Mouse (Mus musculus) neural tube, embryonic 15.5 days (tissue): ENCODE measurements at regions not wholly inside any gene's neighbourhood (a gene's known extent, or its start where the extent isn't known, plus 50 kb on each side); places are given as distances from the start of the nearest gene placed in this dataset.
A peak's percentile ranks its signal among the peaks of the same experiment; 100 is the strongest.

Experiments used
- ATAC-seq: fragments of 200-750 bp; cut with Nextera tagmentation; 2 replicates; pipeline ENCODE4 v1.8.0; 2017; ENCODE audit warnings: mild to moderate bottlenecking, moderate TSS enrichment, moderate library complexity; ENCODE audit not compliant: low FRiP score
- H3K27ac ChIP-seq: fragments of 300-500 bp; sonication (generic); replicated peaks from 2 replicates; pipeline ENCODE4 v1.5.1; 2015; ENCODE audit warnings: mild to moderate bottlenecking, inconsistent platforms
- H3K27me3 ChIP-seq: fragments of 300-500 bp; sonication (generic); replicated peaks from 2 replicates; pipeline ENCODE4 v1.6.1; 2015; ENCODE audit warnings: inconsistent platforms
- H3K36me3 ChIP-seq: fragments of 300-500 bp; sonication (generic); 2 replicates; pipeline ENCODE4 v1.6.1; 2015; ENCODE audit warnings: inconsistent platforms
- H3K4me1 ChIP-seq: fragments of 300-500 bp; sonication (generic); 2 replicates; pipeline ENCODE4 v1.6.1; 2015; ENCODE audit warnings: inconsistent platforms
- H3K4me2 ChIP-seq: fragments of 300-500 bp; sonication (generic); 2 replicates; pipeline ENCODE4 v1.6.1; 2015; ENCODE audit warnings: inconsistent platforms, mild to moderate bottlenecking, moderate library complexity
- H3K4me3 ChIP-seq: fragments of 300-500 bp; sonication (generic); replicated peaks from 2 replicates; pipeline ENCODE4 v1.5.1; 2015; ENCODE audit warnings: mild to moderate bottlenecking, inconsistent platforms
- H3K9ac ChIP-seq: fragments of 300-500 bp; sonication (generic); replicated peaks from 2 replicates; pipeline ENCODE4 v1.6.1; 2015; ENCODE audit warnings: mild to moderate bottlenecking, inconsistent platforms
- H3K9me3 ChIP-seq: fragments of 300-500 bp; sonication (generic); replicated peaks from 2 replicates; pipeline ENCODE4 v1.6.1; 2016; ENCODE audit warnings: inconsistent platforms
- WGBS: fragments of 180-500 bp; shearing (Covaris S2); methylation state at CpG from one replicate; pipeline ENCODE4 v1.1.7; 2015; ENCODE audit warnings: mixed read lengths; 5-methylcytosine and 5-hydroxymethylcytosine counted together

DNA sequence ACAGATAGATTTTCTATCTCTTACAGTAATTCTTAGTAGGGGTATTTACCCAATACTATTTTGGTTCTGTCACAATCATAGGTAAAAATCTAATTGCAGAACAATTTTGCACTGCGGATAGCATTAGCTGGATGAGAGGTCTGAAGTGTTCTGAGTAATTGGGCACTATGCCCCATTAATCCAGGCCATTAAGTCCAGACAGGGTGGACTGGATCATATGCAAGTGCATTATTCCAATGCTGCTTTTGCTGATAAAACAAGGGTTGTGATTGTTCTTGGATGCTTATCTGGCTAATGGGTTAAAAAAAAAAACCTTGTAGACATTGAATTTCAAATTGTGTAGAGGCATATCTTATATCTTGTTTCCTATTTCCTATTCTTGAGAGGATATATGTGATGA lies 1732.6 kb upstream of the Gm6569 start:
- 63% methylated on average over 1 of the region's 1 CpGs for WGBS
- Histone ChIP-seq H3K9me3 (no peaks in the 10 kb centered on the region), H3K4me1 (no peaks in the 10 kb centered on the region), H3K36me3 (no peaks in the 10 kb centered on the region), H3K27ac (no peak overlapping the region), H3K4me2 (no peak overlapping the region), H3K9ac (no peak overlapping the region), H3K4me3 (no peak overlapping the region), H3K27me3 (no peaks in the 10 kb centered on the region)
- no peak for ATAC-seq

DNA sequence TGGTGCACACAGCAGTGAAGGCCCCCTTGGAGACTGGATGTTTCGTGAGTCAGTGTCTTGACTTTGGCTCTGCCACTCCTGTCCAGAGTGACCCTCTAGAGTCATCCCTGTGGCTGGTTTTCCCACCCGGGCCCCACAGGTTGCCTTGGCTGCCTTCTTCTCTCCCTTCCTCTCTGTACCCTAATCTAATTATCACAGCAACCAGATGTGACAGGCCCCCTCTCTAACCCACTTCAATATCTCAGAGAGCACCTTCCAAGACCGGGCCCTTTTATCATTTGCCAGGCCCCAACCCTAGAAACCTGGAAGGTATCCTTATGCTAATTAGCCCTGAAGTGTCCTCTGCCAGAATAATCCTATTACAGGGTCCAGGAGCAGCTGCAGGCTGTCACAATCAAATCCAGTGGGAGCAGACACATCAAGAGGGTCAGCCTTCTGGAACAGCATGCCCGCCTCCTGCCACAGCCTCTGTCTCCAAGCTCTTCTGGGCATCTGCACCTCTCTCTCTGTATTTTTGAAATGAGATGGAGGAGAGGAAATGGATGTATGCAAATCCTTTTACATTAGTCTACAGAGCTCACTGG lies 1728.4 kb upstream of the Gm6569 start:
- H3K27me3 ChIP-seq, result no peaks in the 10 kb centered on the region
- H3K9ac ChIP-seq, result no peak overlapping the region
- H3K4me3 ChIP-seq, result no peak overlapping the region
- no peak overlapping the region for H3K4me2 ChIP-seq
- H3K4me1 ChIP-seq, result no peaks in the 10 kb centered on the region
- H3K9me3 ChIP-seq, result no peaks in the 10 kb centered on the region
- no peaks in the 10 kb centered on the region for H3K36me3 ChIP-seq
- 61% methylated on average over 4 of the region's 4 CpGs for WGBS
- no peak for ATAC-seq
- no peak overlapping the region for H3K27ac ChIP-seq

DNA sequence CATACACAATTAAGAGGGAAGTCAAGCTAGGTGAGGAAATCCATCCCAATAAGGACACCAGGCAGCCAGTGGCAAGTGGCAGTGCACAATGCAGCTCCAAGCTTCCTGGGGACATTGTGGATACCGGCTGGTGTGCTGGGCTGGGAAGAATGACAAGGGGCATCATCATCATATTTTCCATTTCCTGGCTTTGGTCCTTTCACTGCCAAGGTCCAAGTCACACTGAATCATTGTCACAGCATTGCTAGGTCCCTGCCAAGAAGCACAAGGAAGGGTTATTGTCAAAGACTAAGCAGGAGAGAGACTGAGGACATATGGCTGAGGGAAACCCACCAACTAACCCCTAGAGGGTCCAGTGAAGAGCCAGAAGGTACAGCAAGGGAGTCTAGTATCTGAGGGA lies 1723.8 kb upstream of the Gm6569 start:
- ATAC-seq, result no peak
- H3K4me3 ChIP-seq, result no peak overlapping the region
- no peaks in the 10 kb centered on the region for H3K9me3 ChIP-seq
- H3K27me3 ChIP-seq, result no peaks in the 10 kb centered on the region
- H3K9ac ChIP-seq, result no peak overlapping the region
- 88% methylated on average over 1 of the region's 1 CpGs for WGBS
- no peak overlapping the region for H3K27ac ChIP-seq
- no peaks in the 10 kb centered on the region for H3K4me1 ChIP-seq
- no peaks in the 10 kb centered on the region for H3K36me3 ChIP-seq
- no peak overlapping the region for H3K4me2 ChIP-seq

DNA sequence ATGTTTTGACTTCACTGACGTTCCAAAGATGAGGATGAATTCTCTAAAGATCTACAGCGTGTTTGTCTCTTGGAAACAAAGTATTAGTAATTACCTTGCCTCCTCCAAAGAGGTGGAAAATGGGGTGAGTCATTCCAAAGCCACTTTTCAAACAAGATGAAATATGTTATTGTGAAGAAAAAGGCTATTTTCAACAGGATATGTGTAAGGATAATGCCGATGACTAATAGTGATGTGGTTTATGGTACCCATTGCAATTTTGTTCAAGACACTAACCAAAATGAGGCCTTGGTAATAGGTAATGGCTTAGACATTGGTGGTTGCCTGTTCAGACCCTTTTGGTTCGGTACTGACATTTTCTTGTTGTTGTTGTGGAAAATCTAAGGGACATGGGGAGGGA lies 1717.6 kb upstream of the Gm6569 start:
- no peak for ATAC-seq
- Histone ChIP-seq H3K4me2 (no peak overlapping the region), H3K36me3 (no peaks in the 10 kb centered on the region), H3K9ac (no peak overlapping the region), H3K9me3 (no peaks in the 10 kb centered on the region), H3K4me3 (no peak overlapping the region), H3K27me3 (no peaks in the 10 kb centered on the region), H3K4me1 (no peaks in the 10 kb centered on the region), H3K27ac (no peak overlapping the region)
- WGBS, result 81% methylated on average over 4 of the region's 4 CpGs

DNA sequence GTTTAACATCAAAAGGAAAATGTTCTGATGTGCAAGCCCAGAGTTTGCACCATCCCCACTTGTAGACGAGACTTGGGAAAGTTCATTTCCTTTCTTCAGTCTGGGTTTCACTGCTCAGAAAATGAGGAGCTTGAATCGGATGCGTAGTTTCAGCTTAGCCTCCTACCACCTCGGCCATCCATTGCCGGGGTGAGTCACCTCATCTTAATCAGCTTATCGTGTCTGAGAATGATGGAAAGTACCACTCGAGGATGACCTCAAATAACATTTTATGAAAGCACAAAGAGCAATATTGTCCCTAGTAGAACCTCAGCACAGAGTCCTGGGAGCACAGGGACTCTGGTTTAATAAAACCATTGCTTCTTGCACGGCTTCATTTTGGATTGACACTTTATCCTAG lies 1700.1 kb upstream of the Gm6569 start:
- WGBS, result 80% methylated on average over 8 of the region's 8 CpGs
- no peak overlapping the region for H3K27ac ChIP-seq
- H3K9ac ChIP-seq, result no peak overlapping the region
- H3K27me3 ChIP-seq, result no peaks in the 10 kb centered on the region
- H3K36me3 ChIP-seq, result no peaks in the 10 kb centered on the region
- no peak for ATAC-seq
- H3K4me3 ChIP-seq, result no peak overlapping the region
- no peak overlapping the region for H3K4me2 ChIP-seq
- H3K9me3 ChIP-seq, result no peaks in the 10 kb centered on the region
- H3K4me1 ChIP-seq, result no peaks in the 10 kb centered on the region

DNA sequence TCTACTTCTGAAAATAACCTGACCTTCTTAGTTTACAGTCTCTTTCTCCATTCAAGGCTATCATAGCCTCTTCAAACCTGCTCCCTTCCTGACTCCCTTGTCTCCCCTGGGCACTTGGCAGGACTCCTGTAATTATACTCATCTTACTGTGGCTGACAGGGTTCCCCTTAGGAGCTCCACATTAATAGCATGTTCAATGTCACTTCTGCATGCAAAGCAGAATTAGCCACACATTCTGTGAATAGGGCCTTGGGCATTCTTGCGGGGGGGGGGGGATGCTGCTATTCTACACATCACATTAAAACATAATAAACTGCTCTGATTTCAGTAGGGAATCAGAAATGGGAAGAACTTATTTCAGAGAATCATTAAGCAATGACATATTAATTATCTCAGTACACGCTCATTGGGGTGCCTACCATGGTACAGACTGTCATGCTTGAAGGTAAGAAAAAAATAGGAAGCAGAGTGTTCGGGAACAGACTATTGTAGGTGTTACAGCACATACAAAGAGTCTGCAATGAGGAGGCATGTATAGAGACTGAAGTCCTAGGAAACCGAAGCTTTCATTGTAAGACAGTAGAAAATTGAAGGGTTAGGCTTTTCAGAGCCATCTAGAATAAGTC lies 1698.3 kb upstream of the Gm6569 start:
- Histone ChIP-seq H3K36me3 (no peaks in the 10 kb centered on the region), H3K27me3 (no peaks in the 10 kb centered on the region), H3K27ac (no peak overlapping the region), H3K9me3 (no peaks in the 10 kb centered on the region), H3K4me1 (no peaks in the 10 kb centered on the region), H3K9ac (no peak overlapping the region), H3K4me2 (no peak overlapping the region), H3K4me3 (no peak overlapping the region)
- no peak for ATAC-seq
- 56% methylated on average over 4 of the region's 4 CpGs for WGBS

DNA sequence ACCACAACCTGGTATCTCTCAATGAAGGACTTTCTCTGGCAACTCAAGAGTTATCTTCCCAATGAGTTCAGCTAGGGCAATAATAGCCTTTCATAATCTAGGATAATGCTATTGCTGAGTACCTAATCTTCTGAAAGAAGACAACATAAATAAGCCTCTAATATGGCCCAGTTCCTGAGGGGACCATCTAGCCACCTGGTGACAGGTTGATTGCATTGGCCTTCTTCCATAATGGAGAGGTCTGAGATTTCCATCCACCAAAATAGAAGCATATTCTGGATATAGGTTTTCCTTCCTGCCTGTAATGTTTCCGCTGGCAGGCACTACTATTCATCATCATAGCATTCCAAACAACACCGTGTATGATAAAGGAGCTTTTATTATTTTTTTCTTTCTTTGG lies 1694.2 kb upstream of the Gm6569 start:
- Histone ChIP-seq H3K4me3 (no peak overlapping the region), H3K9me3 (no peaks in the 10 kb centered on the region), H3K4me2 (no peak overlapping the region)

DNA sequence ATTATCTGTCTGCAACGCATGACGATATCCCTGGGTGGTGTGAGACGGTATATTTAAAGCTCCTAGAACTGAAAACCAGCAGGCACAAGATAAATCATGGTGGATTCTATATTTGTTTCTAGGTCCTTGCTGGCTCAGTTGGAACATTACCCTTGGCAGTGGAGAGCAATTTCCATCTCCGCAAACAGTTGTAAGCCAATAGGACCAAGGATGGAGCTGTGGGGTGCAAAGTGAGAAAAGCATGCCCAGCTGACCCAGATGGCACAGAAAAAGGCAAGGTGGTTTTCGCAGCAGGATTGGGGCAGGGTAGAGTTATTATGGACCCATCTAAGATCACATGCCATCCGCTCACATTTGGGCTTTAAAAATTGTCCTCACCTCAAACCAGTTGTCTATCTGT lies 1683.8 kb upstream of the Gm6569 start:
- no peak for ATAC-seq

More for the DNA sequence above, 1694.2 kb upstream of the Gm6569 start:
- Histone ChIP-seq H3K27ac (no peak overlapping the region), H3K9ac (no peak overlapping the region), H3K36me3 (no peaks in the 10 kb centered on the region), H3K27me3 (no peaks in the 10 kb centered on the region), H3K4me1 (no peaks in the 10 kb centered on the region)
- ATAC-seq, result no peak
- WGBS, result 69% methylated on average over 2 of the region's 2 CpGs

DNA sequence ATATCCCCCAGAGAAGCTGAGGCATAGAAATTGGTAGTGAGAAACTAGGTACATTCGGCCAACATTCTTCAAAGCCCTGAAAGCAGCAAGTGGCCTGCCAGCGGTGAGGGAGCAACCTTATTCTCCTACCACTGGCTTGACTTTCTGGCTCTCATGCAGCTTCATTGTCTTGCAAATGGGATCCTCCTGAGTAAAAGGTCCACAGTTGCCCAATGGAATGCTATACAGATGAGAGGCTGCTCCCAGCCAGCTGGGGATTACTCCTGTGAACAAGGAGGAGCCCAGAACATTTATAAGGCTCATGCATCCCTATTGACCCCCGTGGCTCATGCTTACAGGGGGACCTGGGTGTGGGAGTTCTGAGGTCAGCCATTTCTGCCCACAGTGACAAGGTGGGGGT lies 1675.9 kb upstream of the Gm6569 start:
- no peaks in the 10 kb centered on the region for H3K36me3 ChIP-seq
- 62% methylated on average over 3 of the region's 3 CpGs for WGBS

More for the DNA sequence above, 1683.8 kb upstream of the Gm6569 start:
- Histone ChIP-seq H3K4me2 (no peak overlapping the region), H3K27ac (no peak overlapping the region), H3K4me3 (no peak overlapping the region), H3K36me3 (no peaks in the 10 kb centered on the region), H3K9me3 (no peaks in the 10 kb centered on the region), H3K4me1 (no peaks in the 10 kb centered on the region), H3K27me3 (no peaks in the 10 kb centered on the region), H3K9ac (no peak overlapping the region)
- WGBS, result 56% methylated on average over 6 of the region's 6 CpGs

DNA sequence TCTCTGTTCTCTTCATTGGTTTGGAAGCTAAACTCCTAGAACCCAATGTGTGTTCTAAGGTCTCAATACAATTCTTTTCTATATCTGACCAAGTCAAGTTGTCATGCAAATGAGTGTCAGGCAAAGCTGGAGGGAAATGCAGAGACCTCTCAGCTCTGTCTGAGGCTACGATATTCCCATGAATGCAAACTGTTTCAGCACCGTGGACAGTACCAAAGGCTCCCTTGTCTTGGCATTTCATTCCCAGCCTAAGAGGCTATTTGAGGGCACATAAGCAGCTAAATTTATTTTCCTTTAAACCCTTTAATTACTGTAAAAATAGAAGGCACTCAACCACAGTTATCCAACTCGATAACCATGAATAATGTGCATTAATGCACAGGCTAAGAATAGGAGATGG lies 1633.5 kb upstream of the Gm6569 start:
- Histone ChIP-seq H3K36me3 (no peaks in the 10 kb centered on the region), H3K27me3 (no peaks in the 10 kb centered on the region), H3K4me1 (peaks cover 7% of the 10 kb centered on the region), H3K27ac (no peak overlapping the region), H3K4me3 (no peak overlapping the region), H3K9ac (no peak overlapping the region), H3K4me2 (no peak overlapping the region), H3K9me3 (no peaks in the 10 kb centered on the region)
- WGBS, result 26% methylated on average over 3 of the region's 3 CpGs
- no peak for ATAC-seq

More for the DNA sequence above, 1675.9 kb upstream of the Gm6569 start:
- Histone ChIP-seq H3K4me1 (no peaks in the 10 kb centered on the region), H3K4me3 (no peak overlapping the region), H3K9me3 (no peaks in the 10 kb centered on the region), H3K27me3 (no peaks in the 10 kb centered on the region), H3K27ac (no peak overlapping the region), H3K4me2 (no peak overlapping the region), H3K9ac (no peak overlapping the region)
- no peak for ATAC-seq

DNA sequence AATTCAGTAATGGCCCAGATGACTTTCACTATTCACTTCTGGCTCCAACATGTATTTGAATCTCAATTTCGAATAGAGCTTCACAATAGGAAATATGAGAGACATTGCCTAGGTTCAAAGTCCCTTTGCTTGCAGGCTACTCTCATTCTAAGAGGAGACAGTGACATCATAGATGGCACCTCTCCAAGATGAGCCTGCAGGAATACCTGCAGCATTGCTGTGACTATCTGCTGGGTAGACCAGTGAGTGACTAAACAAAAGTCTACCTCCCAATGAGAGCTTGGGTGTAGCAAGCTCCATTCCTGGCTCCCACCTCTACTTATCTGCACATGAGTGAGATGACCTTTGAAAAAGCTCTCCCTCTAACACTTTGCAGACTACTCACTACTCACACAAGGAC lies 1632.6 kb upstream of the Gm6569 start:
- Histone ChIP-seq H3K4me2 (no peak overlapping the region), H3K27me3 (no peaks in the 10 kb centered on the region), H3K4me1 (peaks cover 12% of the 10 kb centered on the region), H3K9ac (no peak overlapping the region), H3K9me3 (no peaks in the 10 kb centered on the region), H3K4me3 (no peak overlapping the region), H3K36me3 (no peaks in the 10 kb centered on the region), H3K27ac (no peak overlapping the region)
- WGBS, result 65% methylated on average over 1 of the region's 1 CpGs
- ATAC-seq, result no peak

DNA sequence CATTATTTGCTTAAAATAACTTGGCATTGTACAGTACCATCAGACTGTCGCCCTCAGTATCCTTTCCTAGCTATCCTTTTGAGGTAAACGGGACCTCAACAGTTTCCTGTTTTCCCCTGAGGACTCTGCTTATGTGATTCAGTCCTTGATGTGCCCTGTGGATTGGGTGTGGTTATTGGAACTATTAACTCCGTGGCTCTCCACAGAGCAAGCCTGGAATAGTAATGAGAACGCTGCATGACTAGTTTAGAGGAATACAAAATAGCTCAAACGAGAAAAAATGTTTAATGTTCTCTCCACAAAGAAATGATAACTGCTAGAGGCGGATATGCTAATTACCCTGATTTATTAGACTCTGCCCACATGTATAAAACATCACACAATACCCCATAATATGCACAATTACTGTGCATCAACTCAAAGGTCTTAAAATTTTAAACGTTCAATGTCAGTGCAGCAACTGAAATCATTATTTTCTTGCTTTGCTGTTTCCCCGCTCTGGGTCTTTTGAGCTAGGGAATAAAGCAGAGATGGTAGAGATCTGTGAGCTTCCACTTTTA lies 1629.0 kb upstream of the Gm6569 start:
- Histone ChIP-seq H3K9ac (no peak overlapping the region), H3K9me3 (no peaks in the 10 kb centered on the region), H3K4me3 (no peak overlapping the region), H3K36me3 (no peaks in the 10 kb centered on the region), H3K27me3 (no peaks in the 10 kb centered on the region), H3K4me2 (no peak overlapping the region; the same call in 1 of the 2 replicates), H3K27ac (peak overlapping the region; percentile 54), H3K4me1 (peaks cover 16% of the 10 kb centered on the region)
- 31% methylated on average over 8 of the region's 8 CpGs for WGBS
- peak; percentile 48; the same call in 1 of the 2 replicates for ATAC-seq
